Mouse (Mus musculus): ENCODE measurements around the gene Tulp3. TPM values are rescaled to one million over a fixed set of nuclear protein-coding genes. Genes with fewer than 3 reads are reported as not detected.
"Not testable (repeated sequence)": the region's sequence is repeated elsewhere in the genome, so short reads cannot be mapped to it uniquely, and the experiment has no call there.

Gene Tulp3
- polyA plus RNA-seq, 1 experiment from 2014 or later, result 11.0 TPM

DNA sequence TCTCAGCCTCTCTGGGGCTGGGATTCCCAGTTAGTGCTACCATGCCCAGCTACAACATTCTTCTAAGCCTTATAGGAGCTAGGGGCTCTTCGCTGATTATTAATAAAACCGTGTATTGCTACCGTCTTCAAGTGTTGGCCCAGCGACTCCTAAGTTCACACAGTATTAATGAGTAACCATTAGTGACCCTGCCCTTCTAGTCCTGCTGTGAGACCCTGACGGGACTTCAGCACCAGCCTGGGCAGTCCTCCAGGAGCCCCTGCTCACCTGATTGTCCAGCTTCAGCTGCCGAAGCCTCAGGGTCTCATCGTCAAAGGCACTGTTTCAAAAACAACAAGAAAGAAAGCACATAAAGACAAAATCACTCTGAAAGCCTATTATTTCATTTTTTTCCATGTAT lies 18.2 kb downstream of the Tulp3 start:
- H3K9me3 ChIP-seq (ENCODE audit: control insufficient read depth, low read length), result no peaks in the 10 kb centered on the region
- H3K27ac ChIP-seq (replicated peaks in 1 of 2; ENCODE audit: control insufficient read depth in 1 of 2, insufficient read depth in 1 of 2, low read depth in 2 of 2, low read length in 2 of 2), result no peak overlapping the region
- WGBS, result 82% methylated on average over 7 of the region's 7 CpGs
- no peak overlapping the region for H3K4me3 ChIP-seq (ENCODE audit: control insufficient read depth in 1 of 2, insufficient read depth in 1 of 2, low read depth in 1 of 2, low read length in 2 of 2)
- H3K27me3 ChIP-seq (ENCODE audit: control insufficient read depth, insufficient read depth, low read length), result no peaks in the 10 kb centered on the region
- H3K36me3 ChIP-seq (ENCODE audit: control insufficient read depth, insufficient read depth, low read length), result peaks cover 29% of the 10 kb centered on the region
- no peak overlapping the region for H3K9ac ChIP-seq (ENCODE audit: low read length)
- peaks cover 4 to 13% of the 10 kb centered on the region in 2 experiments; a peak in 3 of 4 replicates for H3K4me1 ChIP-seq (ENCODE audit: control insufficient read depth in 2 of 2, insufficient read depth in 2 of 2, low read length in 2 of 2)
- no peak for ATAC-seq (ENCODE audit: insufficient number of reproducible peaks, insufficient read depth, low FRiP score, low read depth)
- no peak overlapping the region for H3K4me2 ChIP-seq (ENCODE audit: low read length)

DNA sequence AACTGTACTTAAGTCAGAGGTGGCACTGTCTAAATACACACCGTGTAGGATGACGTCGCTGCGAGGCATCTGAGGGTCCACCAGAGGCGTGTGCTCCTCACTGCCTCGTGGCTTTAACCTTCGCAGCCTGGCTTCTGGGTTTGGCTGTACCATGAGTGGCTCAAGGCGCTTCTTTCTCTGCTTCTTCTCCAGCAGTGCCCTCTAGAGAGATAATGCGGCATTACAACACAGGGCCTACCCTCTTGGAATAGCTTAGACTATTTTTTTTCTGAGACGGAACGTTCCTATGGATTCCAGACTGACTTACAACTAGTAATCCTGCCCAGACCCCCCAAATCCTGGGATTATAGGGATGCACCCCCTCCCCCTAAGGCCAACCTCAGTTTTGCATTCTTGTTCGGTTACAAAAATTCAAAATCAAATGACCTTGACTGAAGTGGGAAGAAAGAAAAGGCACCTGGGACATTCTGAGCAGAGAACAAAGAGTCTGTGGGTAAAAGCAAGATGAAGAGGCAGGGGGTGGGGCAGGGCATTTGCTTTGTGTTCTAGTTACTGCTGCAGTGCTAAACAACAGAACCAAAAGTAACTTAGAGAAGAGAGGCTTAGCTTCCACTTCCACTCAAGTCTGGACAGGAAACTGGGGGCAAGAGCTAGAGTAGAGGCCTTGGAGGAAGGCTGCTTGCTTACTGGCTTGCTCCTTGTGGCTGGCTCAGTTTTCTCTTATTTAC lies 21.1 kb downstream of the Tulp3 start:
- ATAC-seq (ENCODE audit: insufficient number of reproducible peaks, insufficient read depth, low FRiP score, low read depth), result no peak
- Histone ChIP-seq H3K4me2 (ENCODE audit: low read length) (peak overlapping the region; percentile 35), H3K9ac (ENCODE audit: low read length) (peak overlapping the region; percentile 5; the same call in 1 of the 2 replicates), H3K36me3 (ENCODE audit: control insufficient read depth, insufficient read depth, low read length) (peaks cover 34% of the 10 kb centered on the region), H3K27me3 (ENCODE audit: control insufficient read depth, insufficient read depth, low read length) (no peaks in the 10 kb centered on the region), H3K4me3 (ENCODE audit: control insufficient read depth in 1 of 2, insufficient read depth in 1 of 2, low read depth in 1 of 2, low read length in 2 of 2) (no peak overlapping the region), H3K9me3 (ENCODE audit: control insufficient read depth, low read length) (no peaks in the 10 kb centered on the region), H3K27ac (replicated peaks in 1 of 2; ENCODE audit: control insufficient read depth in 1 of 2, insufficient read depth in 1 of 2, low read depth in 2 of 2, low read length in 2 of 2) (no peak overlapping the region), H3K4me1 (ENCODE audit: control insufficient read depth in 2 of 2, insufficient read depth in 2 of 2, low read length in 2 of 2) (peaks cover 3 to 13% of the 10 kb centered on the region in 2 experiments; a peak in 3 of 4 replicates)
- WGBS, result 15% methylated on average over 12 of the region's 12 CpGs

DNA sequence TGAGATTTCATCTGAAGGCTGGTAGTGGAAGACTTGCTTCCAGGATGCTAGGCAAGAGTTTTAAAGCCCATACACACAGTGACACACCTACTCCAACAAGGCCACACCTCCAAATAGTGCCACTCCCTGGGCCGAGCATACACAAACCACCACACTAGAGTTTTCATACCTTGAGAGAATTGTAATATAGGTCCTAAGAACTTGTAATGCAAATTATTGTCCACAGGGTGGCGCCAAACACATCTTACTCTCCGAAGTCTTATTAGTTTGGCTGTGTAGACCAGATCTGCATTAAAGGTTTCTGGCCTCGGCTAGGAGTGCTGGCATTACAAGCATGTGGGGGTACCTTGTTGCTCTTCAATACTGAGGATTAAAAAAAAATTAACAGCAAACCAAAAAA lies 37.3 kb downstream of the Tulp3 start:
- 10% methylated on average over 4 of the region's 4 CpGs for WGBS
- no peaks in the 10 kb centered on the region for H3K4me1 ChIP-seq (ENCODE audit: control insufficient read depth in 2 of 2, insufficient read depth in 2 of 2, low read length in 2 of 2)
- H3K4me2 ChIP-seq (ENCODE audit: low read length), result no peak overlapping the region
- H3K9me3 ChIP-seq (ENCODE audit: control insufficient read depth, low read length), result no peaks in the 10 kb centered on the region
- peaks cover 26% of the 10 kb centered on the region for H3K36me3 ChIP-seq (ENCODE audit: control insufficient read depth, insufficient read depth, low read length)
- H3K27me3 ChIP-seq (ENCODE audit: control insufficient read depth, insufficient read depth, low read length), result no peaks in the 10 kb centered on the region
- H3K27ac ChIP-seq (replicated peaks in 1 of 2; ENCODE audit: control insufficient read depth in 1 of 2, insufficient read depth in 1 of 2, low read depth in 2 of 2, low read length in 2 of 2), result no peak overlapping the region
- H3K9ac ChIP-seq (ENCODE audit: low read length), result no peak overlapping the region
- no peak overlapping the region for H3K4me3 ChIP-seq (ENCODE audit: control insufficient read depth in 1 of 2, insufficient read depth in 1 of 2, low read depth in 1 of 2, low read length in 2 of 2)
- no peak for ATAC-seq (ENCODE audit: insufficient number of reproducible peaks, insufficient read depth, low FRiP score, low read depth)

DNA sequence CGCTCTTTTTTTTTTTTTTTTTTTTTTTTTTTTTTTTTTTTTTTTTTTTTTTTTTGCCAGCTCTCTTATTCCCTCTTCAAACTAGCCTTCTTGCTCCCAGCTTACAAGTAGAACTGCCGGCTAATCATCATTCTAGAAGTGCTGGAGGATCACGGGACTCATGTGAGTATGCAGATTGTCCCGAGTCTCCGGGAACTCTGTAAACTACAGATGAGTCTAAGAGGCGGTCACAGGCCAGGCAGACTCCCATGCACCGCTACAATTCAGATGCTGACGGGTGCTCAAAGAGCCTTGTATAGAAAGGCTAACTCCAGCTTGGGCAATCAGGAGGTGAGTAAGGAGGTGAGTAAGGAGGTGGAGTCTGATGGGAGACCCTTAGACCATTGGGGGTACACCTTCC lies 40.1 kb downstream of the Tulp3 start:
- H3K27me3 ChIP-seq (ENCODE audit: control insufficient read depth, insufficient read depth, low read length), result no peaks in the 10 kb centered on the region
- no peak for ATAC-seq (ENCODE audit: insufficient number of reproducible peaks, insufficient read depth, low FRiP score, low read depth)
- no peaks in the 10 kb centered on the region for H3K9me3 ChIP-seq (ENCODE audit: control insufficient read depth, low read length)
- 70% methylated on average over 8 of the region's 8 CpGs for WGBS
- no peak overlapping the region for H3K27ac ChIP-seq (replicated peaks in 1 of 2; ENCODE audit: control insufficient read depth in 1 of 2, insufficient read depth in 1 of 2, low read depth in 2 of 2, low read length in 2 of 2)
- H3K4me1 ChIP-seq (ENCODE audit: control insufficient read depth in 2 of 2, insufficient read depth in 2 of 2, low read length in 2 of 2), result no peaks in the 10 kb centered on the region
- H3K4me3 ChIP-seq (ENCODE audit: control insufficient read depth in 1 of 2, insufficient read depth in 1 of 2, low read depth in 1 of 2, low read length in 2 of 2), result no peak overlapping the region
- H3K4me2 ChIP-seq (ENCODE audit: low read length), result no peak overlapping the region
- H3K36me3 ChIP-seq (ENCODE audit: control insufficient read depth, insufficient read depth, low read length), result no peaks in the 10 kb centered on the region
- no peak overlapping the region for H3K9ac ChIP-seq (ENCODE audit: low read length)

GRCm38 (mm10) chr6:128314796-128315195 lies 40.9 kb downstream of the Tulp3 start:
- H3K36me3 ChIP-seq (ENCODE audit: control insufficient read depth, insufficient read depth, low read length), result no peaks in the 10 kb centered on the region
- no peak for ATAC-seq (ENCODE audit: insufficient number of reproducible peaks, insufficient read depth, low FRiP score, low read depth)
- H3K4me3 ChIP-seq (ENCODE audit: control insufficient read depth in 1 of 2, insufficient read depth in 1 of 2, low read depth in 1 of 2, low read length in 2 of 2), result no peak overlapping the region
- 81% methylated on average over 6 of the region's 6 CpGs for WGBS
- no peaks in the 10 kb centered on the region for H3K9me3 ChIP-seq (ENCODE audit: control insufficient read depth, low read length)
- H3K27ac ChIP-seq (replicated peaks in 1 of 2; ENCODE audit: control insufficient read depth in 1 of 2, insufficient read depth in 1 of 2, low read depth in 2 of 2, low read length in 2 of 2), result no peak overlapping the region
- H3K27me3 ChIP-seq (ENCODE audit: control insufficient read depth, insufficient read depth, low read length), result no peaks in the 10 kb centered on the region
- no peak overlapping the region for H3K4me2 ChIP-seq (ENCODE audit: low read length)
- no peak overlapping the region for H3K9ac ChIP-seq (ENCODE audit: low read length)
- no peaks in the 10 kb centered on the region for H3K4me1 ChIP-seq (ENCODE audit: control insufficient read depth in 2 of 2, insufficient read depth in 2 of 2, low read length in 2 of 2)

DNA sequence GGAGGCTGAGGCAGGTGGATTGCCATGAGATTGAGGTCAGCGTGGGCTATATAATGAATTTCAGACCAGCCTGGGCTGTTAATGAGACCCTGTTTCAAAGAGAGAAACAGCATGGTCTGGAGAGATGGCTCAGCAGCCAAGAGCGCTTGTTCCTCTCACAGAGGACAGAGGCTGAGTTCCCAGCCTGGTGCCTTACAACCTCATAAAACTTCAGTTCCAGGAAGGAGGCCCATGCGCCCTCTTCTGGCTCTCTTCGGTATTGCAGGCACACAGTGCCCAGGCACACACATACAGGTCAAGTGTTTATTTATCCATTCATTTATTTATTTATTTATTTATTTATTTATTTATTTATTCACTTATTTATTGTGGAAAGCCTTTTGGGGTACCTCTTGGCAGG lies 47.3 kb downstream of the Tulp3 start:
- H3K27ac ChIP-seq (replicated peaks in 1 of 2; ENCODE audit: control insufficient read depth in 1 of 2, insufficient read depth in 1 of 2, low read depth in 2 of 2, low read length in 2 of 2), result no peak overlapping the region
- WGBS, result 37% methylated on average over 4 of the region's 4 CpGs
- H3K27me3 ChIP-seq (ENCODE audit: control insufficient read depth, insufficient read depth, low read length), result no peaks in the 10 kb centered on the region
- H3K36me3 ChIP-seq (ENCODE audit: control insufficient read depth, insufficient read depth, low read length), result no peaks in the 10 kb centered on the region
- H3K4me2 ChIP-seq (ENCODE audit: low read length), result no peak overlapping the region
- H3K4me3 ChIP-seq (ENCODE audit: control insufficient read depth in 1 of 2, insufficient read depth in 1 of 2, low read depth in 1 of 2, low read length in 2 of 2), result no peak overlapping the region
- no peaks in the 10 kb centered on the region for H3K4me1 ChIP-seq (ENCODE audit: control insufficient read depth in 2 of 2, insufficient read depth in 2 of 2, low read length in 2 of 2)
- H3K9me3 ChIP-seq (ENCODE audit: control insufficient read depth, low read length), result no peaks in the 10 kb centered on the region
- H3K9ac ChIP-seq (ENCODE audit: low read length), result no peak overlapping the region
- ATAC-seq (ENCODE audit: insufficient number of reproducible peaks, insufficient read depth, low FRiP score, low read depth), result no peak

- Histone ChIP-seq H3K4me3 (ENCODE audit: control insufficient read depth in 1 of 2, insufficient read depth in 1 of 2, low read depth in 1 of 2, low read length in 2 of 2) (no peak overlapping the region), H3K4me2 (ENCODE audit: low read length) (no peak overlapping the region), H3K9me3 (ENCODE audit: control insufficient read depth, low read length) (0 out of 2 replicates have a peak, but pooled peaks cover 4% of the 10 kb centered on the region), H3K27ac (replicated peaks in 1 of 2; ENCODE audit: control insufficient read depth in 1 of 2, insufficient read depth in 1 of 2, low read depth in 2 of 2, low read length in 2 of 2) (no peak overlapping the region), H3K4me1 (ENCODE audit: control insufficient read depth in 2 of 2, insufficient read depth in 2 of 2, low read length in 2 of 2) (peaks cover 7 to 9% of the 10 kb centered on the region in 2 experiments; a peak in 3 of 4 replicates), H3K9ac (ENCODE audit: low read length) (no peak overlapping the region), H3K27me3 (ENCODE audit: control insufficient read depth, insufficient read depth, low read length) (no peaks in the 10 kb centered on the region), H3K36me3 (ENCODE audit: control insufficient read depth, insufficient read depth, low read length) (no peaks in the 10 kb centered on the region)
- no peak for ATAC-seq (ENCODE audit: insufficient number of reproducible peaks, insufficient read depth, low FRiP score, low read depth)
- WGBS, result 84% methylated on average over 4 of the region's 4 CpGs
Measured at GRCm38 (mm10) chr6:128304801-128305200, 50.9 kb downstream of the Tulp3 start.

- H3K9ac ChIP-seq (ENCODE audit: low read length); H3K27ac ChIP-seq (replicated peaks in 1 of 2; ENCODE audit: control insufficient read depth in 1 of 2, insufficient read depth in 1 of 2, low read depth in 2 of 2, low read length in 2 of 2); H3K4me2 ChIP-seq (ENCODE audit: low read length); ATAC-seq (ENCODE audit: insufficient number of reproducible peaks, insufficient read depth, low FRiP score, low read depth); H3K36me3 ChIP-seq (ENCODE audit: control insufficient read depth, insufficient read depth, low read length); H3K4me3 ChIP-seq (ENCODE audit: control insufficient read depth in 1 of 2, insufficient read depth in 1 of 2, low read depth in 1 of 2, low read length in 2 of 2); H3K9me3 ChIP-seq (ENCODE audit: control insufficient read depth, low read length): not testable (repeated sequence)
- H3K4me1 ChIP-seq (ENCODE audit: control insufficient read depth in 2 of 2, insufficient read depth in 2 of 2, low read length in 2 of 2), result peaks cover 9 to 12% of the 10 kb centered on the region in 2 experiments; a peak in 3 of 4 replicates
- H3K27me3 ChIP-seq (ENCODE audit: control insufficient read depth, insufficient read depth, low read length), result peaks cover 13% of the 10 kb centered on the region
- WGBS, result 86% methylated on average over 3 of the region's 3 CpGs
Measured at GRCm38 (mm10) chr6:128302640-128303039, 53.0 kb downstream of the Tulp3 start.

Measured in heart, embryonic 14.5 days (tissue).